Mouse (Mus musculus) CD4-positive naive resting alpha-beta T cell, adult 76 days (primary cell): ENCODE measurements around the gene Med19. TPM values are rescaled to one million over a fixed set of nuclear protein-coding genes. Genes with fewer than 3 reads are reported as not detected.

Experiments used
- total RNA-seq: library from RNA; stranded (reverse); gene quantifications from one replicate; pipeline ENCODE4 v1.2.4, GENCODE M21; 2023

Gene Med19
- total RNA-seq, result 12.3 TPM

DNA sequence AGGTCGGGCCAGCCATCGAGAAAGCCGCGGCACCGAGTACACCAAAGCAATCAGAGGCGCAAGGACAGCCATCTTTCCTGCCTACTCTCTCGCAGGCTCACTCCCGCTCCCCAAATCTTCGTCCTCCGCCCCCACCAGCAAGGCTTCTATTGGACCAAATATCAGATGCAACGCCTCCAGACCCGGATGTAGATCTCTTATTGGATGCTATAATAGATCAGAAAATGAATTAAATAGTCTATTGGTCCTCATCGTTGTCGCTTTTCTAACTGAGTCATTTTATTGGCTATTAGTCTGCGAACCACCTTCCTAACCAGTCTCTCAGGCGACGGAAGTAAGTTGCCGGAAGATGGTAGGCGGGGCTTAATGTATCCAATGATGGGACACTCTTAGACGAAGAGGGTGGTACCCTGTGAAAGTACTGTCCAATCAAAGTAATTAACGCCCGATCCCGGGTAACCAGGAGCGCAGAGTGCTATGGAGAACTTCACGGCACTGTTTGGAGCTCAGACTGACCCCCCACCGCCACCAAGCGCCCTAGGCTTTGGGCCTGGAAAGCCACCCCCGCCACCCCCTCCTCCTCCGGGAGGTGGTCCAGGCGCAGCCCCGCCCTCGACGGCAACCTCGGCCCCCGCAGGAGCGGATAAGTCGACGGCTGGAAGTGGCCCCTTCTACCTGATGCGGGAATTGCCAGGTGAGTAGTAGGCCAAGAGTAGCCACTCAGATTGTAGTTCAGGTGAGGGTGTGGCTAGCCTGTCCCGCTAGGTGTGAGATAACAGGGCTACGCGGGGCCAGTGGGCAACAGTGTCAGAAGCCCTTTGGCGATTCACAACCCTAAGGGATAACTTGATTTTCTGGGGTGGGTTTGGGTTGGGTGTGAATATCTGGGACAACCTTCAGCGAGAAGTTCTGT lies at the start of gene Med19, which contains the start of gene Gm28635:
TSS of gene Med19 (plus strand) at position 435 of the 913 bp plus-strand sequence.
TSS of gene Gm28635 (minus strand) at position 74 of the 913 bp plus-strand sequence.

DNA sequence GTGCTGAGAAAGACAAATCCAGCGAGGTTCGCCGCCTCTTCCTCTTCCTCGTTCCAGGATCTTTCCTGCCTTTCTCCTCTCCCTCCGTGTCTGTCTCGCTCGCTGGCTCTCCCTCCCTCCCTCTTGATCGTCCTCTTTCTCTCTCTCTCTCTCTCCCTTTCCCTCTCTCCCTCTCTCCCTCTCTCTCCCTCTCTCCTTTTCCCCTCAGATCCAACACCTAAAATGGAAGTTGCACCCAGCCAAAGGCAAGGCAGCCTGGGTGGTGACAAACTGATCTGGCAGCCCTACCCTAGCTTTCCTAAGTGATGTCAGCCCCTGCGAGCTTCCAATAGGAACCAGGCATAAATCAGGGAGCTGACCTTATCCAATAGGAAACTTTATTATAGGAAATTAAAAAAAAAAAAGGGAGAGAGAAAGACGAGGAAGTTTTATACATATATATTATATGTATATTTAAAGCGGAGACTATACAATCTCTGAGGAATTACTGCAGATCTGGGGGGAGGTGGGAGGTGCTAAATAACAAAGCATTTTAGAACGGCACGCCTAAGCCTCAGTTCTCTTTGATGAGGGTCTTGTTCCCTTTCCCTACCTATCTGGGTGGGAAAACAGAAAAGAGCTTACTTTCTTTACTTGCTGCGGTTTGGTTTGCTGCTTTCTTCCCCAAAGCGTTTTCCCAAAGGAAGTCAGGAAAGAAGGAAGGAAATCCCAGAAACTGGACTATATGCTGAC lies 27.6 kb upstream of the Med19 start, which contains the start of gene Ctnnd1:
TSS of gene Ctnnd1 (minus strand) at position 302 of the 732 bp plus-strand sequence.

GRCm38 (mm10) chr2:84658806-84659205 lies 19.4 kb upstream of the Med19 start, which contains the start of gene Btbd18:
Gene Btbd18, plus strand, starts transcription at chr2:84659079.

GRCm38 (mm10) chr2:84670569-84670933 lies 7.7 kb upstream of the Med19 start, which contains the start of gene Selenoh:
Gene Selenoh, minus strand, starts transcription at chr2:84670770.

GRCm38 (mm10) chr2:84679016-84679415 lies 814 bp downstream of the Med19 start, which contains the start of gene Tmx2:
Gene Tmx2, minus strand, starts transcription at chr2:84679140.

GRCm38 (mm10) chr2:84714811-84715561 lies 36.8 kb downstream of the Med19 start, which contains the start of gene Zdhhc5:
Gene Zdhhc5, minus strand, starts transcription at chr2:84715180.

GRCm38 (mm10) chr2:84727172-84727858 lies 49.1 kb downstream of the Med19 start, which contains the start of gene Clp1:
Gene Clp1, minus strand, starts transcription at chr2:84727350.

GRCm38 (mm10) chr2:84733579-84734300 lies 55.5 kb downstream of the Med19 start, which contains the start of gene Ypel4:
Gene Ypel4, plus strand, starts transcription at chr2:84734058.

Other genes with a start within 250 kb of the Med19 start
- gene Tfpi, start 201.6 kb upstream of the Med19 start, total RNA-seq, result 2.0 TPM
- gene Ctnnd1, start 27.6 kb upstream of the Med19 start, total RNA-seq, result 1.4 TPM
- gene Btbd18, start 19.3 kb upstream of the Med19 start, total RNA-seq, result 0.18 TPM
- 36.1 TPM for gene Selenoh, start 7.6 kb upstream of the Med19 start, total RNA-seq
- gene Gm28635, start 361 bp upstream of the Med19 start, total RNA-seq, result not detected
- gene Tmx2, start 738 bp downstream of the Med19 start, total RNA-seq, result 29.7 TPM
- gene Zdhhc5, start 36.8 kb downstream of the Med19 start, total RNA-seq, result 53.3 TPM
- 28.8 TPM for gene Clp1, start 48.9 kb downstream of the Med19 start, total RNA-seq
- 1.9 TPM for gene Ypel4, start 55.7 kb downstream of the Med19 start, total RNA-seq
- gene Gm19426, start 65.3 kb downstream of the Med19 start, total RNA-seq, result not detected
- gene Serping1, start 97.0 kb downstream of the Med19 start, total RNA-seq, result not detected
- gene Ube2l6, start 120.4 kb downstream of the Med19 start, total RNA-seq, result 13.1 TPM
- gene Smtnl1, start 144.2 kb downstream of the Med19 start, total RNA-seq, result not detected
- 9.4 TPM for gene Timm10, start 148.6 kb downstream of the Med19 start, total RNA-seq
- gene Slc43a1, start 160.4 kb downstream of the Med19 start, total RNA-seq, result 1.4 TPM
- gene Rtn4rl2, start 208.3 kb downstream of the Med19 start, total RNA-seq, result not detected